Mouse (Mus musculus) forebrain, embryonic 12.5 days (tissue): ENCODE data around the gene Clec9a. TPM values are rescaled to one million over a fixed set of nuclear protein-coding genes. Genes with fewer than 3 reads are reported as not detected.

Experiments
- ATAC-seq: fragments of 200-750 bp; cut with Nextera tagmentation; 2 replicates; pipeline ENCODE4 v1.8.0; 2017; ENCODE audit warnings: moderate TSS enrichment; ENCODE audit not compliant: low FRiP score
- H3K27ac ChIP-seq: fragments of 300-500 bp; sonication (generic); 2 replicates; pipeline ENCODE4 v1.5.1; 2016; ENCODE audit warnings: mild to moderate bottlenecking
- H3K27me3 ChIP-seq: fragments of 300-500 bp; sonication (generic); 2 replicates; pipeline ENCODE4 v1.6.1; 2016; ENCODE audit warnings: mild to moderate bottlenecking
- H3K36me3 ChIP-seq: fragments of 300-500 bp; sonication (generic); replicated peaks from 2 replicates; pipeline ENCODE4 v1.6.1; 2016; ENCODE audit warnings: mild to moderate bottlenecking
- H3K4me1 ChIP-seq: fragments of 300-500 bp; sonication (generic); 2 replicates; pipeline ENCODE4 v1.6.1; 2016
- H3K4me2 ChIP-seq: fragments of 300-500 bp; sonication (generic); 2 replicates; pipeline ENCODE4 v1.6.1; 2016; ENCODE audit warnings: mild to moderate bottlenecking, moderate library complexity
- H3K4me3 ChIP-seq: fragments of 300-500 bp; sonication (generic); replicated peaks from 2 replicates; pipeline ENCODE4 v1.5.1; 2016; ENCODE audit warnings: mild to moderate bottlenecking
- H3K9ac ChIP-seq: fragments of 300-500 bp; sonication (generic); 2 replicates; pipeline ENCODE4 v1.6.1; 2016; ENCODE audit warnings: mild to moderate bottlenecking
- H3K9me3 ChIP-seq: fragments of 300-500 bp; sonication (generic); 2 replicates; pipeline ENCODE4 v1.6.1; 2016
- WGBS: fragments of 180-500 bp; shearing (Covaris S2); methylation state at CpG from one replicate; pipeline ENCODE4 v1.1.7; 2016; 5-methylcytosine and 5-hydroxymethylcytosine counted together
- polyA plus RNA-seq: library from polyadenylated mRNA; unstranded; fragments of >200 nt; fragmentation: Nextera tagmentation; extraction: Ambion mirVana; gene quantifications from 2 replicates; pipeline ENCODE4 v1.2.1, GENCODE M21; 2016

Gene Clec9a
- polyA plus RNA-seq, result 0.19 and 0.23 TPM in 2 replicates

GRCm38 (mm10) chr6:129408562-129408961 is at the start of gene Clec9a:
Clec9a (plus strand) TSS chr6:129408862.
- no peak for ATAC-seq
- Histone ChIP-seq H3K4me2 (no peak within 1 kb of the TSS), H3K4me1 (no peaks in the 10 kb centered on the region), H3K27ac (no peak within 1 kb of the TSS), H3K27me3 (no peaks in the 10 kb centered on the region), H3K9me3 (no peaks in the 10 kb centered on the region), H3K36me3 (no peaks in the 10 kb centered on the region), H3K4me3 (no peak within 1 kb of the TSS), H3K9ac (no peak within 1 kb of the TSS)
- WGBS, result 86% methylated on average over 2 of the region's 2 CpGs

- no peaks in the 10 kb centered on the region for H3K9me3 ChIP-seq
- H3K9ac ChIP-seq, result no peak overlapping the region
- H3K4me3 ChIP-seq, result no peak overlapping the region
- H3K27me3 ChIP-seq, result no peaks in the 10 kb centered on the region
- no peaks in the 10 kb centered on the region for H3K36me3 ChIP-seq
- no peaks in the 10 kb centered on the region for H3K4me1 ChIP-seq
- H3K4me2 ChIP-seq, result no peak overlapping the region
- 97% methylated on average over 2 of the region's 2 CpGs for WGBS
- no peak overlapping the region for H3K27ac ChIP-seq
- no peak for ATAC-seq
Measured at GRCm38 (mm10) chr6:129359515-129359914, 49.1 kb upstream of the Clec9a start.

GRCm38 (mm10) chr6:129363942-129364341 is 44.7 kb upstream of the Clec9a start:
- ATAC-seq, result no peak
- H3K4me2 ChIP-seq, result no peak overlapping the region
- H3K4me3 ChIP-seq, result no peak overlapping the region
- no peaks in the 10 kb centered on the region for H3K4me1 ChIP-seq
- 35% methylated on average over 1 of the region's 1 CpGs for WGBS
- H3K36me3 ChIP-seq, result no peaks in the 10 kb centered on the region
- no peak overlapping the region for H3K27ac ChIP-seq
- H3K27me3 ChIP-seq, result no peaks in the 10 kb centered on the region
- no peaks in the 10 kb centered on the region for H3K9me3 ChIP-seq
- H3K9ac ChIP-seq, result no peak overlapping the region

- Histone ChIP-seq H3K4me3 (no peak overlapping the region), H3K27ac (no peak overlapping the region), H3K27me3 (no peaks in the 10 kb centered on the region), H3K9ac (no peak overlapping the region), H3K36me3 (no peaks in the 10 kb centered on the region), H3K4me1 (no peaks in the 10 kb centered on the region), H3K4me2 (no peak overlapping the region), H3K9me3 (no peaks in the 10 kb centered on the region)
- 13% methylated on average over 6 of the region's 6 CpGs for WGBS
- ATAC-seq, result peak; percentile 69
Measured at GRCm38 (mm10) chr6:129365959-129366359, 42.7 kb upstream of the Clec9a start.

- 75% methylated on average over 7 of the region's 7 CpGs for WGBS
- H3K4me1 ChIP-seq, result no peaks in the 10 kb centered on the region
- no peak overlapping the region for H3K9ac ChIP-seq
- ATAC-seq, result no peak
- no peak overlapping the region for H3K4me2 ChIP-seq
- H3K27me3 ChIP-seq, result no peaks in the 10 kb centered on the region
- H3K27ac ChIP-seq, result no peak overlapping the region
- no peaks in the 10 kb centered on the region for H3K36me3 ChIP-seq
- H3K4me3 ChIP-seq, result no peak overlapping the region
- no peaks in the 10 kb centered on the region for H3K9me3 ChIP-seq
Measured at GRCm38 (mm10) chr6:129369374-129370132, 39.1 kb upstream of the Clec9a start.

GRCm38 (mm10) chr6:129374937-129375471 is 33.7 kb upstream of the Clec9a start:
- Histone ChIP-seq H3K9ac (no peak overlapping the region), H3K9me3 (peaks cover 3% of the 10 kb centered on the region; the same call in 1 of the 2 replicates), H3K27me3 (no peaks in the 10 kb centered on the region), H3K36me3 (no peaks in the 10 kb centered on the region), H3K4me3 (no peak overlapping the region), H3K4me2 (no peak overlapping the region), H3K4me1 (no peaks in the 10 kb centered on the region), H3K27ac (no peak overlapping the region)
- no peak for ATAC-seq
- WGBS, result 96% methylated on average over 2 of the region's 2 CpGs

- Histone ChIP-seq H3K9ac (no peak overlapping the region), H3K36me3 (no peaks in the 10 kb centered on the region), H3K4me1 (peaks cover 3% of the 10 kb centered on the region; the same call in 1 of the 2 replicates), H3K4me2 (no peak overlapping the region), H3K9me3 (peaks cover 3% of the 10 kb centered on the region; the same call in 1 of the 2 replicates), H3K27me3 (no peaks in the 10 kb centered on the region), H3K4me3 (no peak overlapping the region), H3K27ac (no peak overlapping the region)
- 69% methylated on average over 4 of the region's 4 CpGs for WGBS
- no peak for ATAC-seq
Measured at GRCm38 (mm10) chr6:129380454-129380853, 28.2 kb upstream of the Clec9a start.

GRCm38 (mm10) chr6:129381736-129382135 is 26.9 kb upstream of the Clec9a start:
- no peak overlapping the region for H3K4me2 ChIP-seq
- WGBS, result 91% methylated on average over 1 of the region's 1 CpGs
- no peaks in the 10 kb centered on the region for H3K36me3 ChIP-seq
- H3K27ac ChIP-seq, result no peak overlapping the region
- peaks cover 3% of the 10 kb centered on the region; the same call in 1 of the 2 replicates for H3K4me1 ChIP-seq
- no peaks in the 10 kb centered on the region for H3K9me3 ChIP-seq
- no peak for ATAC-seq
- no peak overlapping the region for H3K4me3 ChIP-seq
- H3K9ac ChIP-seq, result no peak overlapping the region
- H3K27me3 ChIP-seq, result no peaks in the 10 kb centered on the region

GRCm38 (mm10) chr6:129383466-129383865 is 25.2 kb upstream of the Clec9a start:
- peaks cover 3% of the 10 kb centered on the region; the same call in 1 of the 2 replicates for H3K4me1 ChIP-seq
- H3K4me3 ChIP-seq, result no peak overlapping the region
- H3K9ac ChIP-seq, result no peak overlapping the region
- H3K9me3 ChIP-seq, result no peaks in the 10 kb centered on the region
- H3K27ac ChIP-seq, result no peak overlapping the region
- H3K27me3 ChIP-seq, result no peaks in the 10 kb centered on the region
- no peak overlapping the region for H3K4me2 ChIP-seq
- H3K36me3 ChIP-seq, result no peaks in the 10 kb centered on the region
- 93% methylated on average over 3 of the region's 3 CpGs for WGBS
- ATAC-seq, result no peak

GRCm38 (mm10) chr6:129385000-129385399 is 23.7 kb upstream of the Clec9a start:
- Histone ChIP-seq H3K4me3 (no peak overlapping the region), H3K4me2 (no peak overlapping the region), H3K4me1 (peaks cover 3% of the 10 kb centered on the region; the same call in 1 of the 2 replicates), H3K9ac (no peak overlapping the region), H3K27ac (no peak overlapping the region), H3K9me3 (no peaks in the 10 kb centered on the region), H3K36me3 (no peaks in the 10 kb centered on the region), H3K27me3 (no peaks in the 10 kb centered on the region)
- no peak for ATAC-seq
- WGBS, result 79% methylated on average over 4 of the region's 4 CpGs

- Histone ChIP-seq H3K4me3 (no peak within 1 kb of the TSS), H3K27ac (no peak within 1 kb of the TSS), H3K36me3 (no peaks in the 10 kb centered on the region), H3K9ac (no peak within 1 kb of the TSS), H3K9me3 (no peaks in the 10 kb centered on the region), H3K4me2 (no peak within 1 kb of the TSS), H3K27me3 (no peaks in the 10 kb centered on the region), H3K4me1 (peaks cover 3% of the 10 kb centered on the region; the same call in 1 of the 2 replicates)
- ATAC-seq, result no peak
- WGBS, result 88% methylated on average over 2 of the region's 2 CpGs
Measured at GRCm38 (mm10) chr6:129385774-129386173, 22.9 kb upstream of the Clec9a start, which contains the start of gene Clec12b. Clec12b (minus strand) TSS chr6:129385874.

- Histone ChIP-seq H3K4me1 (no peaks in the 10 kb centered on the region), H3K27ac (no peak overlapping the region), H3K9ac (no peak overlapping the region), H3K9me3 (no peaks in the 10 kb centered on the region), H3K4me3 (no peak overlapping the region), H3K4me2 (no peak overlapping the region), H3K36me3 (no peaks in the 10 kb centered on the region), H3K27me3 (no peaks in the 10 kb centered on the region)
- ATAC-seq, result peak; percentile 49; the same call in 1 of the 2 replicates
- WGBS, result 32% methylated on average over 2 of the region's 2 CpGs
Measured at GRCm38 (mm10) chr6:129393087-129393720, 15.5 kb upstream of the Clec9a start.
